Mouse (Mus musculus): Measurements from ENCODE around the gene Nkx6-2. TPM values are rescaled to one million over a fixed set of nuclear protein-coding genes. Genes with fewer than 3 reads are reported as not detected.

Nkx6-2 gene
- polyA plus RNA-seq, 1 experiment from 2014 or later: 7.2 TPM

- H3K9me3 ChIP-seq (ENCODE audit: control insufficient read depth, low read length): no peaks in the 10 kb centered on the region
- ATAC-seq (replicated peaks; ENCODE audit: low FRiP score) (peak; percentile 67), DNase-seq (ENCODE audit: low spot score) (peak; percentile 61)
- H3K4me2 ChIP-seq (ENCODE audit: low read depth, low read length, severe bottlenecking): no peak overlapping the region
- no peak overlapping the region for H3K9ac ChIP-seq (ENCODE audit: low read length)
- no peak overlapping the region for H3K27ac ChIP-seq (ENCODE audit: low read depth, low read length)
- H3K4me3 ChIP-seq (ENCODE audit: low read depth, low read length): no peak overlapping the region
- peaks cover 8% of the 10 kb centered on the region; the same call in 1 of the 2 replicates for H3K4me1 ChIP-seq (replicated peaks; ENCODE audit: control insufficient read depth, insufficient read depth, low read length)
- no peaks in the 10 kb centered on the region for H3K36me3 ChIP-seq (ENCODE audit: control insufficient read depth, insufficient read depth, low read length)
- WGBS: 7% methylated on average over 10 of the region's 10 CpGs
- H3K27me3 ChIP-seq (ENCODE audit: control insufficient read depth, insufficient read depth, low read length): peaks cover 28% of the 10 kb centered on the region
These were observed 25.7 kb downstream of the Nkx6-2 start for GRCm38 (mm10) chr7:139556746-139557526.

GRCm38 (mm10) chr7:139556331-139556730 is 26.3 kb downstream of the Nkx6-2 start:
- Histone ChIP-seq H3K4me1 (replicated peaks; ENCODE audit: control insufficient read depth, insufficient read depth, low read length) (peaks cover 8% of the 10 kb centered on the region; the same call in 1 of the 2 replicates), H3K36me3 (ENCODE audit: control insufficient read depth, insufficient read depth, low read length) (no peaks in the 10 kb centered on the region), H3K9ac (ENCODE audit: low read length) (no peak overlapping the region), H3K9me3 (ENCODE audit: control insufficient read depth, low read length) (no peaks in the 10 kb centered on the region), H3K4me3 (ENCODE audit: low read depth, low read length) (no peak overlapping the region), H3K27me3 (ENCODE audit: control insufficient read depth, insufficient read depth, low read length) (peaks cover 31% of the 10 kb centered on the region), H3K27ac (ENCODE audit: low read depth, low read length) (no peak overlapping the region), H3K4me2 (ENCODE audit: low read depth, low read length, severe bottlenecking) (no peak overlapping the region)
- WGBS: 21% methylated on average over 5 of the region's 5 CpGs
- no peak for DNase-seq (ENCODE audit: low spot score)
- no peak for ATAC-seq (replicated peaks; ENCODE audit: low FRiP score)

- H3K9ac ChIP-seq (ENCODE audit: low read length): no peak overlapping the region
- H3K4me2 ChIP-seq (ENCODE audit: low read depth, low read length, severe bottlenecking): no peak overlapping the region
- DNase-seq (ENCODE audit: low spot score) (no peak), ATAC-seq (replicated peaks; ENCODE audit: low FRiP score) (no peak)
- peaks cover 50% of the 10 kb centered on the region for H3K27me3 ChIP-seq (ENCODE audit: control insufficient read depth, insufficient read depth, low read length)
- H3K36me3 ChIP-seq (ENCODE audit: control insufficient read depth, insufficient read depth, low read length): no peaks in the 10 kb centered on the region
- 31% methylated on average over 2 of the region's 2 CpGs for WGBS
- H3K4me3 ChIP-seq (ENCODE audit: low read depth, low read length): no peak overlapping the region
- no peak overlapping the region for H3K27ac ChIP-seq (ENCODE audit: low read depth, low read length)
- H3K4me1 ChIP-seq (replicated peaks; ENCODE audit: control insufficient read depth, insufficient read depth, low read length): peaks cover 5% of the 10 kb centered on the region; the same call in 1 of the 2 replicates
- H3K9me3 ChIP-seq (ENCODE audit: control insufficient read depth, low read length): no peaks in the 10 kb centered on the region
These were observed 31.1 kb downstream of the Nkx6-2 start for GRCm38 (mm10) chr7:139551519-139551918.

- no peak overlapping the region for H3K4me2 ChIP-seq (ENCODE audit: low read depth, low read length, severe bottlenecking)
- H3K4me3 ChIP-seq (ENCODE audit: low read depth, low read length): no peak overlapping the region
- H3K9me3 ChIP-seq (ENCODE audit: control insufficient read depth, low read length): no peaks in the 10 kb centered on the region
- WGBS: 71% methylated on average over 3 of the region's 3 CpGs
- ATAC-seq (replicated peaks; ENCODE audit: low FRiP score) (no peak), DNase-seq (ENCODE audit: low spot score) (no peak)
- no peak overlapping the region for H3K9ac ChIP-seq (ENCODE audit: low read length)
- H3K27me3 ChIP-seq (ENCODE audit: control insufficient read depth, insufficient read depth, low read length): peaks cover 54% of the 10 kb centered on the region
- peaks cover 11% of the 10 kb centered on the region for H3K4me1 ChIP-seq (replicated peaks; ENCODE audit: control insufficient read depth, insufficient read depth, low read length)
- no peak overlapping the region for H3K27ac ChIP-seq (ENCODE audit: low read depth, low read length)
- no peaks in the 10 kb centered on the region for H3K36me3 ChIP-seq (ENCODE audit: control insufficient read depth, insufficient read depth, low read length)
These were observed 32.4 kb downstream of the Nkx6-2 start for GRCm38 (mm10) chr7:139550086-139550783.

- Histone ChIP-seq H3K4me1 (replicated peaks; ENCODE audit: control insufficient read depth, insufficient read depth, low read length) (peaks cover 17% of the 10 kb centered on the region), H3K36me3 (ENCODE audit: control insufficient read depth, insufficient read depth, low read length) (no peaks in the 10 kb centered on the region), H3K27ac (ENCODE audit: low read depth, low read length) (no peak overlapping the region), H3K9me3 (ENCODE audit: control insufficient read depth, low read length) (no peaks in the 10 kb centered on the region), H3K4me3 (ENCODE audit: low read depth, low read length) (no peak overlapping the region), H3K9ac (ENCODE audit: low read length) (no peak overlapping the region), H3K27me3 (ENCODE audit: control insufficient read depth, insufficient read depth, low read length) (peaks cover 59% of the 10 kb centered on the region), H3K4me2 (ENCODE audit: low read depth, low read length, severe bottlenecking) (no peak overlapping the region)
- ATAC-seq (replicated peaks; ENCODE audit: low FRiP score): no peak
- no peak for DNase-seq (ENCODE audit: low spot score)
- 86% methylated on average over 2 of the region's 2 CpGs for WGBS
These were observed 35.3 kb downstream of the Nkx6-2 start for GRCm38 (mm10) chr7:139547325-139547724.

- DNase-seq (ENCODE audit: low spot score): peak; percentile 71
- peak; percentile 91 for ATAC-seq (replicated peaks; ENCODE audit: low FRiP score)
These were observed 37.6 kb downstream of the Nkx6-2 start for GRCm38 (mm10) chr7:139544706-139545625.

GRCm38 (mm10) chr7:139541422-139541821 is 41.2 kb downstream of the Nkx6-2 start:
- 84% methylated on average over 6 of the region's 6 CpGs for WGBS
- no peak overlapping the region for H3K9ac ChIP-seq (ENCODE audit: low read length)
- H3K9me3 ChIP-seq (ENCODE audit: control insufficient read depth, low read length): no peaks in the 10 kb centered on the region
- no peaks in the 10 kb centered on the region for H3K36me3 ChIP-seq (ENCODE audit: control insufficient read depth, insufficient read depth, low read length)
- H3K4me2 ChIP-seq (ENCODE audit: low read depth, low read length, severe bottlenecking): no peak overlapping the region
- H3K4me3 ChIP-seq (ENCODE audit: low read depth, low read length): no peak overlapping the region
- peaks cover 53% of the 10 kb centered on the region for H3K27me3 ChIP-seq (ENCODE audit: control insufficient read depth, insufficient read depth, low read length)
- ATAC-seq (replicated peaks; ENCODE audit: low FRiP score): no peak
- H3K4me1 ChIP-seq (replicated peaks; ENCODE audit: control insufficient read depth, insufficient read depth, low read length): peaks cover 13% of the 10 kb centered on the region
- no peak for DNase-seq (ENCODE audit: low spot score)
- no peak overlapping the region for H3K27ac ChIP-seq (ENCODE audit: low read depth, low read length)

More at GRCm38 (mm10) chr7:139544706-139545625, 37.6 kb downstream of the Nkx6-2 start:
- H3K4me1 ChIP-seq (replicated peaks; ENCODE audit: control insufficient read depth, insufficient read depth, low read length): peaks cover 13% of the 10 kb centered on the region
- 0 out of 2 replicates have a peak overlapping the region, but pooled peaks have one; percentile 7 for H3K27ac ChIP-seq (ENCODE audit: low read depth, low read length)
- no peaks in the 10 kb centered on the region for H3K36me3 ChIP-seq (ENCODE audit: control insufficient read depth, insufficient read depth, low read length)
- H3K4me2 ChIP-seq (ENCODE audit: low read depth, low read length, severe bottlenecking): no peak overlapping the region
- no peak overlapping the region for H3K4me3 ChIP-seq (ENCODE audit: low read depth, low read length)
- no peak overlapping the region for H3K9ac ChIP-seq (ENCODE audit: low read length)
- peaks cover 65% of the 10 kb centered on the region for H3K27me3 ChIP-seq (ENCODE audit: control insufficient read depth, insufficient read depth, low read length)
- WGBS: 33% methylated on average over 12 of the region's 12 CpGs
- H3K9me3 ChIP-seq (ENCODE audit: control insufficient read depth, low read length): no peaks in the 10 kb centered on the region

GRCm38 (mm10) chr7:139540601-139541000 is 42.0 kb downstream of the Nkx6-2 start:
- H3K36me3 ChIP-seq (ENCODE audit: control insufficient read depth, insufficient read depth, low read length): no peaks in the 10 kb centered on the region
- H3K27ac ChIP-seq (ENCODE audit: low read depth, low read length): no peak overlapping the region
- peaks cover 9% of the 10 kb centered on the region for H3K4me1 ChIP-seq (replicated peaks; ENCODE audit: control insufficient read depth, insufficient read depth, low read length)
- ATAC-seq (replicated peaks; ENCODE audit: low FRiP score): no peak
- WGBS: 94% methylated on average over 1 of the region's 1 CpGs
- H3K27me3 ChIP-seq (ENCODE audit: control insufficient read depth, insufficient read depth, low read length): peaks cover 55% of the 10 kb centered on the region
- no peak overlapping the region for H3K9ac ChIP-seq (ENCODE audit: low read length)
- no peak overlapping the region for H3K4me2 ChIP-seq (ENCODE audit: low read depth, low read length, severe bottlenecking)
- H3K9me3 ChIP-seq (ENCODE audit: control insufficient read depth, low read length): no peaks in the 10 kb centered on the region
- DNase-seq (ENCODE audit: low spot score): no peak
- no peak overlapping the region for H3K4me3 ChIP-seq (ENCODE audit: low read depth, low read length)

Measured in forebrain, embryonic 11.5 days (tissue).